Mouse (Mus musculus) brain, embryonic 14.5 days (tissue): Measurements from ENCODE around the gene Tmem8.

Source experiments
- CTCF ChIP-seq: fragments of 200-500 bp; IDR thresholded peaks from 2 replicates; pipeline ENCODE4 v1.5.1; 2012; ENCODE audit warnings: inconsistent platforms, mild to moderate bottlenecking, moderate library complexity, borderline replicate concordance; ENCODE audit not compliant: insufficient read depth, insufficient read length; ENCODE audit errors: extremely low read depth
- POLR2A ChIP-seq: fragments of 200-500 bp; IDR thresholded peaks from 2 replicates; pipeline ENCODE4 v1.6.1; 2012; ENCODE audit warnings: mild to moderate bottlenecking, inconsistent platforms, borderline replicate concordance; ENCODE audit not compliant: poor library complexity, insufficient read depth, insufficient read length, severe bottlenecking; ENCODE audit errors: extremely low read depth

DNA sequence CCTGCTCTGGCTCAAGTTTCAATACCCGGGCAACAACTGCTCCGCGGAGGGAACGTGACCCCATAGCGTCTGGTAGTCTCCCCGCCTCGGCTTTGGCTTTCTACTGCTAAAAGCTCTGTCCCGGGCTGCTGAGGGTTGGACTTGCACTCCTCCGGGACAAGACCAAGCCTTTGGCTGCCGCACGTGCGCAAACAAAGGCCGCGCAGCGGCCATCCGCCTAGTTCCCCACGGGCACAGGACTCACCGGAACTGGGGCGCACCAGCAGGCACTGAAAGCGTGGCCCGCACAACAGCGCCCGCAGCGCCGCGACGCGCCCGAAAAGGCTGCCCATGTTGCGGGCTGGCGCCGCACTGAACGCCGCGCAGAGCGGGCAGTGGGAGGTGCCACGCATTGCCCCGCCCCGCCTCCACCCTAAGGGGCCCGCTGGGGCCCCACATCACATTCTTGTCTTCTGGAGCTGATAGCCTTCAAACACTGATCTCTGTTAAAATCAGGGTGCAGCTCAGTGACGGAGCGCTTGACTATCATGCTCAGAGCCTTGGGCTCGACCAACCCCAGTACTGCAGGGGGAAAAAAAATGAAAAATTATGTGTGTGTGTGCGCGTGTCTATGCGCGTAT, 17.9 kb upstream of the Tmem8 start, which contains the start of gene Nme4:
- TF ChIP-seq CTCF = 0 out of 2 replicates have a peak, but pooled peaks have one; percentile 0
- peak; percentile 90 for TF ChIP-seq POLR2A
